Mouse (Mus musculus): ENCODE data around the gene Prdm2.

- no peak for TF ChIP-seq CTCF (IDR thresholded peaks at IDR 0.05; ENCODE audit: extremely low read depth, insufficient read depth, insufficient read length, insufficient replicate concordance)
- no peak for TF ChIP-seq POLR2A (IDR thresholded peaks at IDR 0.05; ENCODE audit: low read depth, low read length)
Observed at GRCm38 (mm10) chr4:143180731-143181130, 32.1 kb downstream of the Prdm2 start.

Data from spleen, adult 2 months (tissue).